Mouse (Mus musculus): ENCODE measurements around the gene Acot9.
A peak's percentile ranks its signal among the peaks of the same experiment; 100 is the strongest.

Gene Acot9

GRCm38 (mm10) chrX:155262235-155262914, at the start of gene Acot9:
TSS of gene Acot9 (plus strand) at chrX:155262443.
- peak; percentile 95 for DNase-seq (ENCODE audit: extremely low read depth, insufficient read length, low spot score)

- DNase-seq (ENCODE audit: extremely low read depth, insufficient read length, low spot score) = no peak
Observed at GRCm38 (mm10) chrX:155214291-155215136, 47.7 kb upstream of the Acot9 start.

- peak; percentile 54 for DNase-seq (ENCODE audit: extremely low read depth, insufficient read length, low spot score)
Observed at GRCm38 (mm10) chrX:155215501-155216248, 46.6 kb upstream of the Acot9 start.

GRCm38 (mm10) chrX:155216271-155216670, 46.0 kb upstream of the Acot9 start, which contains the start of gene Sat1:
TSS of gene Sat1 (minus strand) at chrX:155216449.
- DNase-seq (ENCODE audit: extremely low read depth, insufficient read length, low spot score) = peak; percentile 95

- DNase-seq (ENCODE audit: extremely low read depth, insufficient read length, low spot score) = peak; percentile 16
Observed at GRCm38 (mm10) chrX:155218277-155218676, 44.0 kb upstream of the Acot9 start.

GRCm38 (mm10) chrX:155256856-155257255, 5.4 kb upstream of the Acot9 start:
- DNase-seq (ENCODE audit: extremely low read depth, insufficient read length, low spot score) = no peak

GRCm38 (mm10) chrX:155262915-155263252, 641 bp downstream of the Acot9 start:
- DNase-seq (ENCODE audit: extremely low read depth, insufficient read length, low spot score) = no peak

- DNase-seq (ENCODE audit: extremely low read depth, insufficient read length, low spot score) = no peak
Observed at GRCm38 (mm10) chrX:155278483-155278882, 16.2 kb downstream of the Acot9 start.

GRCm38 (mm10) chrX:155280427-155281044, 18.3 kb downstream of the Acot9 start:
- DNase-seq (ENCODE audit: extremely low read depth, insufficient read length, low spot score) = no peak

- no peak for DNase-seq (ENCODE audit: extremely low read depth, insufficient read length, low spot score)
Observed at GRCm38 (mm10) chrX:155306390-155306789, 44.1 kb downstream of the Acot9 start.

- peak; percentile 3 for DNase-seq (ENCODE audit: extremely low read depth, insufficient read length, low spot score)
Observed at GRCm38 (mm10) chrX:155318005-155318404, 55.8 kb downstream of the Acot9 start.

GRCm38 (mm10) chrX:155337567-155337904, 75.3 kb downstream of the Acot9 start:
- no peak for DNase-seq (ENCODE audit: extremely low read depth, insufficient read length, low spot score)

GRCm38 (mm10) chrX:155337905-155338721, 75.9 kb downstream of the Acot9 start:
- peak; percentile 90 for DNase-seq (ENCODE audit: extremely low read depth, insufficient read length, low spot score)

- DNase-seq (ENCODE audit: extremely low read depth, insufficient read length, low spot score) = no peak
Observed at GRCm38 (mm10) chrX:155340654-155341053, 78.4 kb downstream of the Acot9 start, which contains the start of gene Prdx4. TSS of gene Prdx4 (minus strand) at chrX:155340754.

GRCm38 (mm10) chrX:155346249-155346648, 84.0 kb downstream of the Acot9 start:
- no peak for DNase-seq (ENCODE audit: extremely low read depth, insufficient read length, low spot score)
